Mouse (Mus musculus) E14TG2a.4 (cell line): ENCODE measurements around the gene Haghl.

Experiments
- H3K27me3 ChIP-seq: 2 replicates; pipeline ENCODE4 v1.6.1; 2014; ENCODE audit warnings: low read length, control low read depth; ENCODE audit not compliant: insufficient read depth
- H3K36me3 ChIP-seq: 2 replicates; pipeline ENCODE4 v1.6.1; 2014; ENCODE audit warnings: low read length, control low read depth; ENCODE audit not compliant: insufficient read depth
- H3K4me1 ChIP-seq: replicated peaks from 2 replicates; pipeline ENCODE4 v1.6.1; 2014; ENCODE audit warnings: low read depth, low read length, control low read depth
- H3K4me3 ChIP-seq: replicated peaks from 2 replicates; pipeline ENCODE4 v1.5.1; 2014; ENCODE audit warnings: mild to moderate bottlenecking, low read length
- H3K9me3 ChIP-seq: 2 replicates; pipeline ENCODE4 v1.6.1; 2014; ENCODE audit warnings: low read length, control low read depth
- CTCF ChIP-seq: conservative IDR thresholded peaks from 2 replicates; pipeline ENCODE4 v1.5.1; 2014; ENCODE audit warnings: low read length
- NANOG ChIP-seq: IDR thresholded peaks from 2 replicates; pipeline ENCODE4 v1.6.1; 2014; ENCODE audit warnings: borderline replicate concordance, low read length, mixed read lengths
- POU5F1 ChIP-seq: IDR thresholded peaks from 2 replicates; pipeline ENCODE4 v1.6.1; 2014; ENCODE audit warnings: low read length, borderline replicate concordance

The Haghl gene

DNA sequence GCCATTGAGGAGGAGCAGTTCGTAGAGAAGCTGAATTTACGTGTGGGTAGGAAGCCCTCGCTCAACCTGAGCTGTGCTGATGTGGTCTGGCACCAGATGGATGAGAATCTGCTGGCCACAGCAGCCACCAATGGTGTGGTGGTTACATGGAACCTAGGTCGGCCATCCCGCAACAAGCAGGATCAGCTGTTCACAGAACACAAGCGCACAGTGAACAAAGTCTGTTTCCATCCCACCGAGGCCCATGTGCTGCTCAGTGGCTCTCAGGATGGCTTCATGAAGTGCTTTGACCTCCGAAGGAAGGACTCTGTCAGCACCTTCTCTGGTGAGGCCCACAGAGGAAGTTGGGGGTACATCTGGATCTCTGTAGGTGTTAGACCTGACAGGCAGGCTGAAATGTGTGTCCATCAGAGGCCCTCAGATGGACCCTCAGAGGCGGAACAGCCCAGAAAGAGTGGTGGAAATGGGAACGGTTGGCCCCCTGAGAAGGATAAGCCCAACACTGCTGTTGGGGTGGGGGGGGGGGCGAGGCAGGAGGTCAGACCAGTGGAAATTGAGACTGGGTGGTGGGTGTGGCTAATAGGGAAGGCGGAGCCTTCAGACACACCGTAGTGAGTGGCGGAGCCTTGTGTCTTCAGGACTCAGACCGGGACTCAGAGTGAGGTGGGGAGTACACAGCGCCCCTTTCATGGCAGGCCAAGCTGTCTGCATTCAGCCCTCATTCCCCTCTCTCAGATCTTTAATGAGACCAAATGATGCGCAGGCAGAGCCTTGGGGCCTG is 39.1 kb upstream of the Haghl start:
- no peaks in the 10 kb centered on the region for H3K9me3 ChIP-seq
- no peaks in the 10 kb centered on the region for H3K27me3 ChIP-seq
- peak overlapping the region; percentile 93 for H3K4me3 ChIP-seq
- TF ChIP-seq POU5F1 (no peak), CTCF (no peak), NANOG (no peak)
- H3K4me1 ChIP-seq: peaks cover 68% of the 10 kb centered on the region
- H3K36me3 ChIP-seq: peaks cover 40% of the 10 kb centered on the region

DNA sequence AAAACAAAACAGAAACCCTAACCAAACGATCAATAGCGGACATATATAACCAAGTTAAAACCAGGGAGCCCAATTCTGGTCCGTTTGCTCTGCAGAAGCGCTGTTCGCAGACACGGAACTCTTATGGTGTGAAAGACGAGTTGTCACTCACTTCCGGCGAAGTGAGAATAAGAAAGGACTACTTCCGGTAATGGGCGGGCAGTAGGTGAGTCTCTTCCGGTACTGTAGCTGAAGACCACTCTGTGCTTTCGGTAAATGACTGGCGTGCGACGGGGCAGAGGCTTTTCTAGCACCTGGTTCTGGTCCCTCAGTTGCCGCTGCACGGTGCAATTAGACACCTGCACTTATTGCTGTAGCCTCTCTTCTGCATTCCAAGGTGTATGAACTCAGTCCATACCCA is 38.0 kb upstream of the Haghl start, which contains the start of gene Wdr24:
TSS of gene Wdr24 (plus strand) at position 176 of the 400 bp plus-strand sequence.
- no peaks in the 10 kb centered on the region for H3K9me3 ChIP-seq
- peaks cover 9% of the 10 kb centered on the region for H3K27me3 ChIP-seq
- H3K4me1 ChIP-seq: peaks cover 70% of the 10 kb centered on the region
- H3K36me3 ChIP-seq: peaks cover 37% of the 10 kb centered on the region
- TF ChIP-seq CTCF (no peak), POU5F1 (no peak), NANOG (no peak)
- peak within 1 kb of the TSS; percentile 93 for H3K4me3 ChIP-seq

DNA sequence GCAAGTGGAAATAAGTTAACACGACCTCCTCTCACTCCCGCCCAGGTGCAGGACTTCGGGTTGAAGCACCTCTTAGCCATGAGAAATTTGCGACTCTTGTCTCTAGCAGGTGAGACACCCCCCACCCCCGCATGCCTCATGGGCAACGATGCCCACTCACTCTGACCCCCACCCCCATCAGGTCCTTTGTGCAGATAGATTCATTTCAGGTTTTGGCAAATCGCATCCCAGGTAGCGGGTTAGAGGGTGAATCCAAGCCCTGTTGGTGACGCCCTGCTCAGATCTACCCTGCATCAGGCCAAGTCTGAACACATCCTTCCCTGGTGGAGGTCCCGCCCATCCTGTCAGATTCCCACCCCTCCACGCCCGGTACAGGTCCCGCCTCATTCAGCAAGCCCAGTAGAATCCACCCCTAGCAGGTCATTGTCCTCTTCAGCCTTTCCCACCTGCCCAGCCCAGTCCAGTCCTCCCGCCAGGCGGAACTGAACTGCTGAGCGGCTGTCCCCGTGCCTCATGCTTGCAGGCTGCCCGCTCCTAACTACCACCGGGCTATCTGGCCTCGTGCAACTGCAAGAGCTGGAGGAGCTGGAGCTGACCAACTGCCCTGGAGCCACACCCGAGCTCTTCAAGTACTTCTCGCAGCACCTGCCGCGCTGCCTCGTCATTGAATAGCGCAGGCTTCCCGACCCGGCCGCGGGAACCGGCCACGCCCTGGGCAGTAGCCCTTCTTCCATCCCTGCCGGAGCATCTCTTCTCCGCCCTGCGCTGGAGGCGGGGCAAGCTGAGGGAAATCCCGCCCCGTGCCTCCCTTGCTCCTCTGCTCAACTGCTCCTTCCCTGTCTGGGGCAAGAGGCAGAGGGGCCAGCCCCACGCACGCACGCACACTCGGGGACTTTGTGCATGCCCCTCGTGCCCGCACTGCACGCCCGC is 33.6 kb upstream of the Haghl start:
- peaks cover 49% of the 10 kb centered on the region for H3K4me1 ChIP-seq
- TF ChIP-seq NANOG (no peak), POU5F1 (no peak), CTCF (no peak)

DNA sequence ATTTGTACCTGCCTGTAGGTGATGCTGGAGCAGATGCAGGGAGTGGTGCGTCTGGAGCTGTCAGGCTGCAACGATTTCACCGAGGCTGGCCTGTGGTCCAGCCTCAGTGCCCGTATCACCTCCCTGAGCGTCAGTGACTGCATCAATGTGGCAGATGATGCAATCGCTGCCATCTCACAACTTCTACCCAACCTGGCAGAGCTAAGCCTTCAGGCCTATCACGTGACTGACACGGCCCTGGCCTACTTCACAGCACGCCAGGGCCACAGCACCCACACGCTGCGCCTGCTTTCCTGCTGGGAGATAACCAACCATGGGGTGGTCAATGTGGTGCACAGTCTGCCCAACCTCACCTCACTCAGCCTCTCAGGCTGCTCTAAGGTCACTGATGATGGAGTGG is 32.2 kb upstream of the Haghl start:
- no peak for TF ChIP-seq NANOG
- no peak for TF ChIP-seq POU5F1
- TF ChIP-seq CTCF: no peak
- Histone ChIP-seq H3K9me3 (0 out of 2 replicates have a peak, but pooled peaks cover 6% of the 10 kb centered on the region), H3K27me3 (peaks cover 60% of the 10 kb centered on the region), H3K36me3 (no peaks in the 10 kb centered on the region), H3K4me1 (peaks cover 45% of the 10 kb centered on the region), H3K4me3 (no peak overlapping the region)

More for the DNA sequence above, 33.6 kb upstream of the Haghl start:
- Histone ChIP-seq H3K27me3 (peaks cover 51% of the 10 kb centered on the region), H3K4me3 (peak overlapping the region; percentile 82), H3K36me3 (no peaks in the 10 kb centered on the region), H3K9me3 (no peaks in the 10 kb centered on the region)

DNA sequence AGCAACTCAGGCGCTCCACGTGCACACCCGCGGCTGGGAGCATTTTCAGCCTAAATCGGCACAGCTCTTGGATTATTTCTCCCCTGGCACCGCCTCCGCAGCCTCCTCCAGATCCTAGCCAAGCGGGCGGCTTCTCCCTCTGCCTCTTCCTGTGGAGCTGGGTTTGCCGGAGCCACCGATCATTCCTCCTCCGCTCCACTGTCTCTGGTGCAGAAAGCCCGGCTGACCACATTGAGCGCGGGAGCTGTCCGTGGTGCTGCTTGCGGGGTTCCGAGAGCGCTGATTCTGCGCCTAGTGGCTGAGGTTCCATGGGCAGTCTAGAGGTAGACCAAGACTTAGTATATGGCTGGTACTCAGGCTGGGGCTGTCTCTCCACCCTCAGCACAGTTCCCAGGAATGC is 28.0 kb upstream of the Haghl start:
- 0 out of 2 replicates have a peak, but pooled peaks cover 8% of the 10 kb centered on the region for H3K9me3 ChIP-seq
- no peaks in the 10 kb centered on the region for H3K36me3 ChIP-seq
- peaks cover 91% of the 10 kb centered on the region for H3K27me3 ChIP-seq
- peaks cover 34% of the 10 kb centered on the region for H3K4me1 ChIP-seq
- peak overlapping the region; percentile 51 for H3K4me3 ChIP-seq
- TF ChIP-seq CTCF (peak; percentile 38), NANOG (no peak)

DNA sequence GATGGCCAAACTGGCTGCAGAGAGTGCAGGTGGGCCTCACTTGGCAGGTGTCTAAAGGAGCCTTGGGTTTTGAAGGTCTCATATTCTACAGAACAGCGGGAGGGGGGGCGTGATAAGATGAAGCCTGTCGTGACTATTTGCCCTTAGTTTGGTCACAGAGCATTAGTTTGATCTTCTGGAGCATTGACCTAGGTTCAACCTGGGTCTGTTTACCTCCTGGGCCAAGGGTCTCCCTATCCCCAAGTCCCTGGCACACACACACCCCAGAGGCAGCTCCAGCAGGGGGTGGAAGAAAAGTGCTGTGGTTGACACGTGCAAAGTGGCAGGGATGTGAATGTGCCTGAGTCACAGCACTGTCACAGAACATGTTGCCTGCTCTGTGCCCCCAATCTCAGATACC is 25.4 kb upstream of the Haghl start:
- Histone ChIP-seq H3K9me3 (0 out of 2 replicates have a peak, but pooled peaks cover 8% of the 10 kb centered on the region), H3K36me3 (no peaks in the 10 kb centered on the region), H3K27me3 (peaks cover 78% of the 10 kb centered on the region), H3K4me1 (peaks cover 18% of the 10 kb centered on the region), H3K4me3 (no peak overlapping the region)
- no peak for TF ChIP-seq CTCF
- TF ChIP-seq NANOG: no peak
- no peak for TF ChIP-seq POU5F1

DNA sequence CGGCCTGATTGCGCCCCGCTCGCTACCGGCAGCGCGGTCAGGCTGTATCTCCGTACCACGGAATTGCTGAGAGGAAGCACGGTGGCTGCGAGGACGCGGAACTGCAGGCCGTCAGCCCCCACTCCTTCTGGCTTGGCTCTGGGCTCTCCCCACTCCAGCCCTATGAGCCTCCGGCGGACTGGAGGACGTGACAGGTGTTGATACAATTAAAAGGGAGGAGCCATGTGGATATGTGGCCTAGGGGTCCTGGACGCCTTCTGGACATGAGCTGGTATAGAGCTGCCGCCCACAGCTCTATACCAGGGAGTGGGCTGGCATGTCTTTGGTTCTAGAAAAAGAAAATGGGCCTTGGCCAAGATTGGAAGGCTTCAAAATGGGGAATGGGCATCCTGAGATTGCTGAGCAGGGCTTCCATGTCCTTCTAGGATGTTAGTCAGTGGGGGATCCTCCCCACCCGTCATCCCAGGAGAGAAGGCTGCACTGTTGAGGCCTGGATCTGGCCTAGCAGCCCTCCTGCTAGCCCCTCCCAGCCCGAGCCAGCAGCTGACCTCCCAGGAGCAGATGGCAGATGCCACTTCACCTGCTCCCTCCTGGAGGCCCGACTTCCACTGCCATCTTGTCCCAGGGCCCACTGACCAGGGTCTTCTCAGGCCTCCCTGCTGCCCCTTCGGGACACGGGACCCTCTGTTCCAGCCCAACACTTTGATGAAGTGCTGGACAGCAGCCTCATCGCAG is 24.3 kb upstream of the Haghl start:
- TF ChIP-seq NANOG (no peak), CTCF (no peak), POU5F1 (no peak)
- Histone ChIP-seq H3K4me1 (peaks cover 18% of the 10 kb centered on the region), H3K27me3 (peaks cover 71% of the 10 kb centered on the region), H3K4me3 (peak overlapping the region; percentile 92), H3K9me3 (0 out of 2 replicates have a peak, but pooled peaks cover 8% of the 10 kb centered on the region), H3K36me3 (no peaks in the 10 kb centered on the region)
